Mouse (Mus musculus) megakaryocyte, embryonic 14.5 days (primary cell): ENCODE measurements around the gene Zfp444.

Experiments used
- FLI1 ChIP-seq: IDR thresholded peaks from 2 replicates; pipeline ENCODE4 v1.6.1; 2012; ENCODE audit warnings: low read length, inconsistent platforms, mixed read lengths
- GATA1 ChIP-seq: IDR thresholded peaks from 3 replicates; pipeline ENCODE4 v1.6.1; 2012; ENCODE audit warnings: mixed read lengths, low read length, inconsistent platforms, borderline replicate concordance

DNA sequence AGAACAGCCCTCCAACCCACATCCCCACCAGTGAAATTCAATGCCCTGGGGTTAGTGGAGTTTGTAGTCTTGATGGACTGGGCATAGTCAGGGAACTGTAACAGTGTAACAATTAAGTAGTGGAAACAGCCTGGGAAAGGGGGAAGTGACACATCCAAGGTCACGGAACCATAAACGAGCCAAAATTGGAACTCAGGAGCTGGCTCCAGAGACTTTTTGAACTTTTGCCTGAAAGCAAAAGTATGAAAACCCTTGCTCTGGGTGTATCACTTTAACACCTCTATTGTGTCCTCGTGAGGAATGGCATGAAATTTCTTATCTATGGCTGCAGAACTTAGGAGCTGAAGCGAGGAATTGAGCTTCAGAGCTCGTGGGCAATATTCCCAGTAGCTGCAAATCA, 17.9 kb upstream of the Zfp444 start:
- TF ChIP-seq GATA1 (no peak), FLI1 (no peak)
